Mouse (Mus musculus) MEL-GATA-1-ER (cell line): ENCODE results near the gene Wnt10a.

ENCODE experiments used
- DNase-seq: peaks from one replicate; pipeline ENCODE4 v3.0.0-alpha.2; 2012; ENCODE audit warnings: low read depth; ENCODE audit errors: extremely low read depth

Gene Wnt10a

GRCm38 (mm10) chr1:74791249-74791648 is at the start of gene Wnt10a:
Wnt10a (plus strand) TSS chr1:74791516.
- no peak for DNase-seq

GRCm38 (mm10) chr1:74747335-74747734 is 44.0 kb upstream of the Wnt10a start:
- DNase-seq, result no peak

- no peak for DNase-seq
Observed at GRCm38 (mm10) chr1:74748643-74749271, 42.6 kb upstream of the Wnt10a start, which contains the start of gene Prkag3. Prkag3 (minus strand) TSS chr1:74749221.

- no peak for DNase-seq
Observed at GRCm38 (mm10) chr1:74749301-74749700, 42.0 kb upstream of the Wnt10a start.

GRCm38 (mm10) chr1:74750683-74751082 is 40.6 kb upstream of the Wnt10a start:
- DNase-seq, result no peak

- DNase-seq, result no peak
Observed at GRCm38 (mm10) chr1:74752150-74752549, 39.2 kb upstream of the Wnt10a start.

GRCm38 (mm10) chr1:74752833-74753232 is 38.5 kb upstream of the Wnt10a start:
- no peak for DNase-seq

- no peak for DNase-seq
Observed at GRCm38 (mm10) chr1:74753266-74753974, 37.9 kb upstream of the Wnt10a start.

- DNase-seq, result no peak
Observed at GRCm38 (mm10) chr1:74754175-74754785, 37.0 kb upstream of the Wnt10a start.

- no peak for DNase-seq
Observed at GRCm38 (mm10) chr1:74759773-74760172, 31.5 kb upstream of the Wnt10a start.

- DNase-seq, result peak; percentile 76
Observed at GRCm38 (mm10) chr1:74763081-74763480, 28.2 kb upstream of the Wnt10a start.

- DNase-seq, result no peak
Observed at GRCm38 (mm10) chr1:74770727-74771466, 20.4 kb upstream of the Wnt10a start.

GRCm38 (mm10) chr1:74771467-74771844 is 19.9 kb upstream of the Wnt10a start:
- no peak for DNase-seq

- DNase-seq, result no peak
Observed at GRCm38 (mm10) chr1:74771845-74771930, 19.6 kb upstream of the Wnt10a start, which contains the start of gene Wnt6. Wnt6 (plus strand) TSS chr1:74771892.

- no peak for DNase-seq
Observed at GRCm38 (mm10) chr1:74771931-74772620, 19.2 kb upstream of the Wnt10a start.

GRCm38 (mm10) chr1:74773136-74773535 is 18.2 kb upstream of the Wnt10a start:
- DNase-seq, result peak; percentile 85

- no peak for DNase-seq
Observed at GRCm38 (mm10) chr1:74774062-74774461, 17.3 kb upstream of the Wnt10a start.

GRCm38 (mm10) chr1:74775816-74776215 is 15.5 kb upstream of the Wnt10a start:
- DNase-seq, result no peak

- no peak for DNase-seq
Observed at GRCm38 (mm10) chr1:74778934-74779486, 12.3 kb upstream of the Wnt10a start.

- DNase-seq, result no peak
Observed at GRCm38 (mm10) chr1:74782045-74782444, 9.3 kb upstream of the Wnt10a start.

GRCm38 (mm10) chr1:74783554-74783953 is 7.8 kb upstream of the Wnt10a start:
- DNase-seq, result no peak
